ENCODE assay signal across 28 mouse cellular contexts in the genomic region with DNA sequence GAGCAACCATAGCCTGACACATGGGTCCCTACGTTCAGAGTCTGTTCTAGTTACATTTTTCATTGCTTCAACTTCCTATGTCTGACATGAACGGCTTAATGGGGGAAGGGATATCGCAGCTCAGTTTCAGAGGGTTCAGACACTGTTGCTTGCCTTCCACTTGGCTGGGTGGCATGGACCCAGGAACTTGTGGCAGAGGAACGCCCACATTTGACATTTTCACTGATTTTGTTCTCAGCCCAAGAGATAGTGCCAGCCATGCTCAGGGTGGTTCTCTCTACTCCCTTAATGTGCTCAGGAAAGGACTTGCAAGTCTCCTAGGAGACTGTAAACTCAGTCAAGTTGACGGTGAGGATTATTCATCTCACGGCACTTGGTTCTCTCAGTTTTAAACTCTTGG.
"Had no signal": no experiment of that assay in that cellular context is flagged by ENCODE, and none has a peak within 500 bp of the region (broad histone marks: within the 10 kb centered on the region; RNA-seq: fewer than 3 reads in every experiment).

No protein-coding gene starts in this region.

- H3K4me2 ChIP-seq: embryonic facial prominence, embryonic 12.5 days; embryonic facial prominence, embryonic 13.5 days; embryonic facial prominence, embryonic 15.5 days; forebrain, embryonic 12.5 days; forebrain, embryonic 13.5 days; forebrain, embryonic 15.5 days had no signal

- H3K36me3 ChIP-seq: embryonic facial prominence, embryonic 12.5 days; embryonic facial prominence, embryonic 13.5 days; embryonic facial prominence, embryonic 15.5 days; forebrain, embryonic 12.5 days; forebrain, embryonic 15.5 days had no signal

- ATAC-seq: forebrain, embryonic 13.5 days; forebrain, embryonic 14.5 days; forebrain, embryonic 15.5 days; forebrain, embryonic 16.5 days; forebrain, postnatal 0 days had no signal

- DNase-seq: cerebellum, adult 2 months; cerebellum, adult 8-10 months; cerebellum, adult 9-10 months; cerebellum, adult 9-11 months; cerebellum, postnatal 10 days; cerebellum, postnatal 14 days; cerebellum, postnatal 25 days; cerebellum, postnatal 36 days; embryo, embryonic 11 days; forebrain, postnatal 0 days; gastrocnemius, adult 2 months; gastrocnemius, postnatal 10 days; gastrocnemius, postnatal 14 days; gastrocnemius, postnatal 25 days; gastrocnemius, postnatal 36 days; heart, adult 18-20 months had no signal

- H3K27me3 ChIP-seq: embryonic facial prominence, embryonic 12.5 days; embryonic facial prominence, embryonic 13.5 days; embryonic facial prominence, embryonic 15.5 days; forebrain, embryonic 13.5 days; forebrain, embryonic 15.5 days had no signal

- H3K9ac ChIP-seq: embryonic facial prominence, embryonic 12.5 days; embryonic facial prominence, embryonic 13.5 days; embryonic facial prominence, embryonic 15.5 days; forebrain, embryonic 12.5 days; forebrain, embryonic 13.5 days; forebrain, embryonic 15.5 days; forebrain, postnatal 0 days had no signal

- H3K27ac ChIP-seq: embryonic facial prominence, embryonic 10.5 days; embryonic facial prominence, embryonic 12.5 days; embryonic facial prominence, embryonic 13.5 days; embryonic facial prominence, embryonic 15.5 days; forebrain, embryonic 10.5 days; forebrain, embryonic 12.5 days; forebrain, embryonic 13.5 days; forebrain, embryonic 15.5 days; gastrocnemius, adult 2 months; heart, adult 2 months had no signal

- H3K4me3 ChIP-seq: embryonic facial prominence, embryonic 10.5 days; embryonic facial prominence, embryonic 12.5 days; embryonic facial prominence, embryonic 13.5 days; embryonic facial prominence, embryonic 15.5 days; erythroblast, embryonic 14.5 days; forebrain, embryonic 10.5 days; forebrain, embryonic 12.5 days; forebrain, embryonic 13.5 days; forebrain, embryonic 15.5 days; gastrocnemius, adult 2 months; heart, adult 2 months had no signal

- H3K9me3 ChIP-seq: embryonic facial prominence, embryonic 10.5 days; embryonic facial prominence, embryonic 12.5 days; embryonic facial prominence, embryonic 13.5 days; embryonic facial prominence, embryonic 15.5 days; forebrain, embryonic 10.5 days; forebrain, embryonic 12.5 days; forebrain, embryonic 13.5 days; forebrain, embryonic 15.5 days had no signal
